Mouse (Mus musculus): ENCODE data around the gene H2afx.
"Not testable (repeated sequence)": the region's sequence is repeated elsewhere in the genome, so short reads cannot be mapped to it uniquely, and the experiment has no call there.

The H2afx gene

DNA sequence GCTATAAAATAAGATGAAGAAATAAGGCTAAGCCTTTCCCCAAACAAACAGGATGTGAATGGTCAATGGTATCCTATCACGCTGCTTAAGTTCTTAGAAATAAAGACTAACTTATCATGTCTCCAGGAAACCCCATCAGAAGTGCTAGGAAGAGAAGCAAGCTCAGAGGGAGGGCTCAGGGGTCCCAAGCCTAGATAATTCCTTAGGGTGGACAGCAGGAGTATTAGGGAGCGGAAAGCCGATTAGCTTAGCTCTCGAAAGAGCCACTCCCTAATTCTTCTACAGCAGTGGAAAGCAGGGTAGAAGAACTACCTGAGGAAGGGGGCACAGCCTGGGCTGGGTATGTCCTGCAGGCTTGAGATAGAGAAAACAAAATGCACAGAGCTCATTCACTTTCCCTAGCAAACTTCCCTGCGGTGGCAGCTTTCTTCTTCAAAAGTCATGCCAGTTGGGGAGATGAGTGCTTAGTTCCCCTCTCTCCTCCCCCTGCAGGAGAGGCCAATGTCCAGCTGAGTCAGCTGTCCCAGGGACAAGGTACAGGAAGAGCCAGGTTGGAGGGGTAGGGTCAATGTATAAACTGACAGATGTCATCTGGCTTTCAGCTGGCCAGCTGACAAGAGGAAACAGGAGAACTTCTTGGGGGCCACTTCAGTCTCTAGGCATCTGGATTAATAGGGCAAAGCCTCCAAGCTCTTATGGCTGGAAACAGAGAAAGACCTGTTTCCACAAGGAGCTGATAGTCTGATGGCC is 16.2 kb upstream of the H2afx start:
- DNase-seq (ENCODE audit: low spot score in 2 of 2) = no peak

DNA sequence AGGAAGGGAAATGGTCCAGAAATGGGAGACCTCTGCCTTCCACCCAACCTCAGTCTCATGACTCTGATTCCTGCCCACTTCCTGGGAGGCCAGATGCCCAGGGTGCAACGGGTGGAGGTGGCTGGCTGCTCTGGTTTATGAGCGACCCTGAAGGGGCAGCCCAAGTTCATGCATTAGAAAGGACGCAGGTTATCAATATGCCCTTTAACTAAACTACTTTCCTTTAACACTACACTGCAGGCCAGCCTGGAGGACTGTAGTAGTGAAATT is 15.7 kb upstream of the H2afx start:
- DNase-seq (ENCODE audit: low spot score in 2 of 2) = no peak

DNA sequence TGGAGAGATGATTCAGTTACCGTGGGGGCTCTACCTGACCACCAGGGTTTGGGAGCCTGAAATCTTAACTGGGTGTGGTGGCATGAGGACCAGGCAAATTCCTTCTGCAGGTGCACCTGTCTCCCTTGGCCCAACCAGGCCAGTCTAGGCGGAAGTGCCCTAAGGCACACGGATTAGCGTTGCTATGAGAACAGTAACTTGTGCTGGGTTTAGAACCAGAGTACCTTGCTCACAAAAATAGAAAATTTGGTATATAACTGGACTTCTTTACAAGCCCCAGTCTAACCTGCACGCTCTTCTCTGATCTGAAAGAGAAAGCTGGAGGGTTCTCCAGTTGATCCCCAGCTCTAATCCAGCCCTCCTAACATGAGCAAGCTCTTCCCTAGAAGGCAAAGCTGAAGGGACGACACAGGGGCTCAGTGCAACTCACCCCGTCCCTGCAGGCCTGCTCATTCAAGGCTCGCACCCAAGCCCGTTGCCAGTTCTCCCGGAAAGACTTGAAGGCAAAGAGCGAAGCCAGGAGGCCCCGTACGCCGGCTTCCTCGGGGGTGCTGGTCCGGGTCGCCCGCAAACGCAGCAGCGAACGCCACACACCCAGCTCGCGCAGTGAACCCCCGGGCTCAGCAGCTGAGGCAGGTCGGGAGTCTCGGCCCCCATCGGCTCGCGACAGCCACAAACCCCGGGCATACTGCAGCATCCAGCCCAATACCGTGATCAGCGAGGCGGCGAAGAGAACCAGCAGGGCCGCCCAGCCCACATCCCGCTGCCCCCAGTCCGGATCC is 15.2 kb upstream of the H2afx start:
- DNase-seq (ENCODE audit: low spot score in 2 of 2) = peak; percentile 26 to 28

DNA sequence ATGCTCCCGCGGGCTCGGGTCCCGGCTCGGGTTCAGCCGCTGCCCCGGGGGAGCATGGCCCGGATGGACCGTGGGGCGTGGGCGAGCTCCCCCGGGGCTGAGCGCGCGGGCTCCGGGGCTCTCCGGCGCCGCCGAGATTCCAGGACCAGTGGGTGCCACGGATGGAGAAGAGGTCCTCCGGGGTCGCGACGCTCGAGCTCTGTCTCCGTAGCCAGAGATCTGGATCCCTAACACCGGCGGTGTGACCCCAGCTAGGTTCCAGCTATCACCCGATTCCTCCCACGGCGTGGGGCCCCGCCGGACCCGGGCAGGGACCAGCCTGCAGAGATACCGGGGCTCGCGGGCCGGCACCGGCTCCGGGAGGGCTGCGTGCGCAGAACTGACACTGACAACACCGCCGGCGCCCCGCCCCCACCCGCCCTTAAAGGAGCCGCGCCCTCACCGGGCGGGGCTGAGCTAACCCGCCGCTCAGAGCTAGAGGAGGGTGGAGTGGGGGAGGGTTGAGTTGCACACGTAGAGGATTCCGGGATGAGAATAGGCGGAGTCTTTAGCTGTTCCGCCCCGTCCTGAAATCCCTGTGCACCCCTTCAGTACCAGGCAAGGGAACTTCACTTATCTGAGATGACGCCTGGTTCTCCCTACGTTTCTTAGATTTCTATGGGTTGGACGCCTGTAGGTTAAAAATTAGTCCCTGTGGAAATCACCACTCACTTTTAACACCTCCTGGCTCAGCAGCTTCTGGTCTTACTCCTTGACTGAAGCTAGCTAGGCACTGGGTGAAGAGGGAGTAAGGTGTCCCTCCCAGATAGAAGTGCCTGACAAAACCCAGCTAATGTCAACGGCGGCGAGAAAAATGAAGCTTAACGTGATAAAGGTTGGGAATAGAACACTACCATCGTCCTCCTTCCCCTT is 14.4 kb upstream of the H2afx start, which contains the start of gene C2cd2l:
TSS of gene C2cd2l (minus strand) at position 399 of the 912 bp plus-strand sequence.
- peak; percentile 58 to 85 for DNase-seq (ENCODE audit: low spot score in 2 of 2)

DNA sequence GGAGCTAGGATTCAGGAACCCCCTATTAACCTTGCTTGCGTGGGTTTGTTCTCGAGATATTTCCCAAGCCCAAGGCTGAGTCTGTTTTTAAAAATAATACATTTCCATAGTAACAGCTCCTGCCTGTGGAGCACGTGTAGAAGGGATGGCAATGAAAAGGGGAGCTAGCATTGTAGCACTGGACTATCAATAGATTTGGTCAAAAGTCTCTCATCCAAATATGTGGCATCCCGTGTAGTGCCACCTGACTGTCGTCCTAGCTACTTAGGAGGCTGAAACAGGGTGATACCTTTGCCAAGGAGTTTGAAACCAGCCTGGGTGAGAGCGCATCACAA is 13.7 kb upstream of the H2afx start:
- no peak for DNase-seq (ENCODE audit: low spot score in 2 of 2)

DNA sequence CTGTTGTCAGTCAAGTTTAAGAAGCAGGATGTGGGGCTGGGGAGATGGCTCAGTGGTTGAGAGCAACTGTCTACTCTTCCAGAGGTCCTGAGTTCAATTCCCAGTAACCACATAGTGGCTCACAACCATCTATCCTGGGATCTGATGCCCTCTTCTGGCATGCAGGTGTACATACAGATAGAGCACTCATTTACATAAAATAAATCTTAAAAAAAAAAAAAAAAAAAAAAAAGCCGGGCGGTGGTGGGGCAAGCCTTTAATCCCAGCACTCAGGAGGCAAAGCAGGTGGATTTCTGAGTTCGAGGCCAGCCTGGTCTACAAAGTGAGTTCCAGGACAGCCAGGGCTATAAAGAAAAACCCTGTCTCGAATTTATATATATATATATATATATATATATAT is 10.8 kb upstream of the H2afx start:
- not testable (repeated sequence) for DNase-seq (ENCODE audit: low spot score in 2 of 2)

DNA sequence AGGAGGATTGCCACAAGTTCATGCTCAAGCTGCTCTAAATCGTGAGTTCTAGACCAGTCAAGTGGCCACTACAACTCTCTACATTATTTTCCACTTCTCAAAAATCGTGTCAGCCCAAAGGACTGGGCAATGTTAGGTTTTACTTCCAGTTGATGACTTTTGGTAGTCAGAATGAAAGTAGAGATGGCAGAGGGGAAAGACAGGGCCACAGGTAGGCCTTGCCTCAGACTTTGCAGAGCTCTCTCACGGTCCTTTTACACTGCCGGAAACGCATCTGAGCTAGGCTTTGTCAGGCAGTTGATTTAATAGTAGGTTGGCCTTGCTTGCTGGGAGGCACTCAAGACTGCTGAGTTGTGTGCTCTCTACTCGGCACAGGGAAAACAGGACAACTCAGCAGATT is 10.3 kb upstream of the H2afx start:
- no peak for DNase-seq (ENCODE audit: low spot score in 2 of 2)

DNA sequence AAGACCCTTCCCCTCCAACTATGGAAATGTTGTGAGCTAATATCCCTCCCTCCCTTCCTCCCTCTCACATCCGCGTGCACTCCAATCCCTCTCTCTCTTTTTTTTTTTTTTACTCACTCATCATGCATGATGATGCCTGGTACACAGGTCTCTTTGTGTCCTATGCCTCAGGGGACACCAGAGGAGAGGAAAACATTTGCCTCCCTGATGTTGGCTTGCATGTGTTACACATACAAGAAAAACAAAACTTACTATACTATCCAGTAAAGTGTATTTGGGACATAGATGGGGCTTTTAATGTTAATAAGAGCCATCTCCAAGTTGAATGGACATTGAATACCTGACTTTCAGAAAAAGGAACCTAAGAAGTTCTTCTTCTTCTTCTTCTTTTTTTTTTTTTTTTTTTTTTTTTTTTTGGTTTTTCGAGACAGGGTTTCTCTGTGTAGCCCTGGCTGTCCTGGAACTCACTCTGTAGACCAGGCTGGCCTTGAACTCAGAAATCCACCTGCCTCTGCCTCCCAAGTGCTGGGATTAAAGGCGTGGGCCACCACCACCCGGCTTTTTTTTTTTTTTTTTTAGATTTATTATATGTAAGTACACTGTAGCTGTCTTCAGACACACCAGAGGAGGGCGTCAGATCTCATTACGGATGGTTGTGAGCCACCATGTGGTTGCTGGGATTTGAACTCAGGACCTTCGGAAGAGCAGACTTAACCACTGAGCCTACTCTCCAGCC is 9.3 kb upstream of the H2afx start:
- not testable (repeated sequence) for DNase-seq (ENCODE audit: low spot score in 2 of 2)

DNA sequence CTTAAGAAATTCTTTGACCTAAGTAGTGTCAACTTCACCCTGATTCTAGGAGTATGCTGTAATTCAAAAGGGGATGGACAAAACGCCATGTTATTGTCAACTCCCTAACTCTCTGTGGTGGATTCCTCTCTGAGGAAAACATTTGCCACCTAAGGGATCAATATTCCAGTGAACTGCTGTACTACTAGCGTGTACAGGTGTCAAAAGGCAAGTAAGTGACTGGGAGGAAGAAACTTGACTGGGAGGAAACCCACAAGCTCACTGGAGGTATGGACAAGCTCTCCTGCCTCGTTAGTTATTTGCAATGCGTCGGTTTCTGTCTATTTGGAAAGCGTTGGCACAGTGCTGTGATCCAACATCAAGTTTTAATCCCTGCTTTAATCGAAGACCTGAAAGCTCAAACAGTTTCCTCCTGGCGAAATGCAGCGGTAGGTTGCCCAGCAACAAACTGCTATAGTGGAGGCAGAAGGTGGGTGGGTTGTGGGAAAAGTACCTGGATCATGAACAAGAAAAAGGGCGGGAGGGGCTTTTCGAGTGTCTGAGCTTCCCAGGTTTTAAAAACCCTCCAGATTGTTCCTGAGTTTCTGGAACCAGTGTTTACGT is 8.6 kb upstream of the H2afx start, which contains the start of gene Dpagt1:
TSS of gene Dpagt1 (plus strand) at position 252 of the 603 bp plus-strand sequence.
- DNase-seq (ENCODE audit: low spot score in 2 of 2) = no peak

DNA sequence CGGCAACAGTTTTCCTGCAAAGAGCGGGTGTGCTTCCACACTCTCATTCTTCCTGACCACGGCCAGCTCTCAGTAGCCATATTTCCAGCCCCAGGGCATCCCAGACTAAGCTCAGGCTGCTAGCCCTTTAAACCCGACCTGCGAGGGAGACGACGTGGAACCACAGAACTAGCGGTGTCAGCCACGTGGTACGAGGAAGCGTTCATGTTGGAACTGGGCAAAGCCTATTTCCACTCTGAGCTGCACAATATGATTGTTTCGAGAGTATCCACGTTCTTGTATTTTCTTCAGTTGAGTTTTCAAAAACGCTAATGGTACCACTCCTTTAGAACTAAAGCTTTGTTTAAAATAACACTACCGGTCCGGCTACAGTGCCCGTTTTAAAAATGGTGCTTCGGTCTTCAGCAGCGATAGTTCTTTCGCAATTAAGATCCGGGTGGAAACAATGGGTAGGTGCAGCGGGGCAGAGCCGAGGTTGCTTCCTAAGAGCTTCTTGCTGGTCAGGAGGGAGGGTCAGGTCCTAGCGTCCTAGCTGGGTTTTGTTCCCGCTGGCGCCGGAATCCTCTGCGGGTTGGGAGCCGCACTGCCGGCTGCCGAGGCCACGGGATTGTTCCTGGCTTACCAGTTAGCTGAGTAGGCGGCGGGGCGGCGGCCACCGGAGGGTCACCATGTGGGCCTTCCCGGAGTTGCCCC is 8.0 kb upstream of the H2afx start:
- DNase-seq (ENCODE audit: low spot score in 2 of 2) = peak; percentile 46 to 74

DNA sequence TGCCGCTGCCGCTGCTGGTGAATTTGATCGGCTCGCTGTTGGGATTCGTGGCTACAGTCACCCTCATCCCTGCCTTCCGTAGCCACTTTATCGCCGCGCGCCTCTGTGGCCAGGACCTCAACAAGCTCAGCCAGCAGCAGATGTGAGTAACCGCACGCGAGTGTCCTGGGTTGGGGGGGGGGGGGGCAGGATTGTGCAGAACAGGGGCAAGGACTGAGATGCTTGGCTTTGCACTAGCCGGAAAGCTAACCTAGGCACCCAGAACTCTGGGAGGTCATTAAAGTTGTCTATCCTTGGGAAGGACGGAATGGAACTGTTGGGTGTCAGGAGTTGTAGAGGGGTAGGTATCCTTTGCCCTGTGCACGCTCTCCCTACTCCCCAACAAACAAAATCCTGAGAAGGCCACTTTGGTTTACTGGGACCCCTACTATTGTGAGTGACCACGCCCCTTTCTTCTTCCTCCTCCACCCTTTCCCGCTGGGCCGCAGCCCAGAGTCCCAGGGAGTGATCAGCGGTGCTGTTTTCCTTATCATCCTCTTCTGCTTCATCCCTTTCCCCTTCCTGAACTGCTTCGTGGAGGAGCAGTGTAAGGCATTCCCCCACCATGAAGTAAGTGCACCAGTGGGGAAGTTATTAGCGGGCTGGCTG is 7.3 kb upstream of the H2afx start:
- DNase-seq (ENCODE audit: low spot score in 2 of 2) = no peak

DNA sequence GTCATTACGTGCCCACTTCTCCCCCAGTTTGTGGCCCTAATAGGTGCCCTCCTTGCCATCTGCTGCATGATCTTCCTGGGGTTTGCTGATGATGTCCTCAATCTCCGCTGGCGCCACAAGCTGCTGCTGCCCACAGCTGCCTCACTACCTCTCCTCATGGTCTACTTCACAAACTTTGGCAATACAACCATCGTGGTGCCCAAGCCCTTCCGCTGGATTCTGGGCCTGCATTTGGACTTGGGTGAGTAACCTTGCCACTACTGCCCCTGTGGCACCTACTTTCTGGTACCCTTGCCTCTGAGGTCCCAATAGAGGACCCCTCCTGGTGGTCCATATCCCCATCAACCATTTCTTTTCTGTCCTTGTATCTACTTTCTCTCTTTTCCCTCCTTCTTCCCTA is 6.6 kb upstream of the H2afx start:
- DNase-seq (ENCODE audit: low spot score in 2 of 2) = no peak

DNA sequence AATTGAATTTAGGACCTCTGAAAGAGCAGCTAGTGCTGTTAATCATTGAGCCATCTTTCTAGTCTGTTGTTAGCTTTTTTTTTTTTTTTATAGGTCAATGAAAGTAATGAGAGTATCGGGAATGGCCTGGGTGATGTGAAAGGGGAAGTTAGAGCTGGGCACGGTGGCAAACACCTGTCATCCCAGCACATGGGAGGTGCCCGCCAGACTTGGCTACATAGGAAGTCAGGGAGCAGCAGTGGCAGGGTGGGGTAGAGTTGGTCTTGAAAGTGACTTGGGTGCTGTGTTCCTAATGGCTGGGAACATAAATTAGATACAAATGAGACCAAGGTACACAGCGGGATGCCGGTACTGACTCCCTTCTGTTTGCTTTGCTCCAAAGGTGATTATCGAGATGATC is 3.8 kb upstream of the H2afx start:
- no peak for DNase-seq (ENCODE audit: low spot score in 2 of 2)

DNA sequence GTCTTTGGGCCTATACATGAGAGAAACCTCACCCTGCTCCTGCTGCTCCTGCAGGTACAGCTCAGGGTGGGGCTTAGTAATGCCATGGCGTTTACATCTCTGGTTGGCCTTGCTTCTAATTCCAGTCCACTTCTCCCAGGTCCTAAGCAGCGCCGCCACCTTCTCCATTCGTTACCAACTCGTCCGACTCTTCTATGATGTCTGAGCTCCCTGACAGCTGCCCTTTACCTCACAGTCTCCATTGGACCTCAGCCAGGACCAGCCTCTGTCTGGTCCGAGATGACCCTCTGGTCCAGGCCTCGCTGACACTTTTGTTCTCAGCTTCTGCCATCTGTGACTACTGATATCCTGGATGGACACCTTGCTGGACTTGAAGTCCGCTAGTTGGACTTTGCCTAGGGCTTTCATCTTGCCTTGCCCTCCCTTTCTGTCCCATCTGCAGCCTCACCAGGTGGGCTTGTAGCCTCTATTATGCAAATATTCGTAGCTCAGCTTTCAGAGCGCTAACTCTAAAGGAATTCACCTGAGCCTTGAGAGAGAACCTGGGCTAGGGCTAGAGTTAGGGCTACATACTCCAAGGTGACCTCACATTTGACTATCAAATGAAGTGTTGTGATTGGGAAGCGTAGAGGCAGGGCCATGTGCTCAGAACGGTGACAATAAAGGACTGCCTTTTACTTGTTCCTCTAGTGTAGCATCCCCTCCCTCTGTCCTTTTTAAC is 1.4 kb upstream of the H2afx start:
- no peak for DNase-seq (ENCODE audit: low spot score in 2 of 2)

DNA sequence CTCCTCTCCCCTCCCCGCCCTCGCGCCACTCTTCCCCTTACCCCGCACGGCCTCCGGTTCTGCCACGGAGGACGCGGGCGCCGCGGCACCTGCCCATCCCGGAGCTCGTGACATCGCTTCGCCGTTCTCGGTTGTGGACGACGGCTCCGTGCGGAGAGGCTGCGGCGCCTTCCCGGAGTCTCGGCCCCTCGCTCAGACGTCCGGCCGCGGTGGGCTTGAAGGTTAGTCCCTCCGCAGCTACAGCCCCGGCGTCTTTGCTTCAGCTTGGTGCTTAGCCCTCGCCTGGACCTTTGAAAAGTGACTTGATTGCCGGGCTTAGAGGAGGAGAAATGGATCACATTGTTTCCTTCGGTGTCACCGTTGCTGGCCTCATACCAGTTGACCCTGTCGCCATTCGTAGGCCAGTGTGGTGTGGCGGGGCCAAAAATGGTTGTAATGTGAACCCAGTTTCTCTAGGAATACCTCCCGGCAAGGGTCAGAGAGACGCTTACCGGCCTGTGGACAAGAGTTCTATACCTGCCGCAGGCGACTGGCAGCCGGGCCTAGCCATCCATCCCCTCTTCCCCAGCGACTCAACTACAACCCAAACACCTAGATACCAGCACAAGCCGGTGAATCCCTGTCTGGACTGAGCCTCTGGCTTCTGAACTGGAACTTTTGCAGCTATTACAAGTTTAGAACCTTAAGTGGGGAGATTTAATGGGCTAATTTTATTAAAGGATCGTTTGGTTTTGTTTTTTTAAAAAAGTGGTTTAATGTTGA is 1.0 kb downstream of the H2afx start:
- DNase-seq (ENCODE audit: low spot score in 2 of 2) = peak in 1 of 2 experiments; percentile 55

DNA sequence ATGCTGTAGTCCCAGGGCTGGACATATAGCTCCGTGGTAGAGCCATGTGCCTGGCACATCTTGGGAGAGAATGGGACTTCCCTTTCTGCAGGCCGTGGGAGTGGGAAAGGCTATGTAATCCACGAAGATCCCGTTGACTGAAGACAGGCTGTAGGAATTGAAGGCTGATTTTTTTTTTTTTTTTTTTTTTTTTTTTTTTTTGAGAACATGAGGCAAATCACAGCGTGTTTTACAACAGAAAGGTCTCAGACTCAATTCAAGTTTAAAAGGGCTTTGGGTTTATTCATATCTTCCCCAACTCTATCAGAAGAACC is 1.6 kb downstream of the H2afx start:
- DNase-seq (ENCODE audit: low spot score in 2 of 2) = no peak

DNA sequence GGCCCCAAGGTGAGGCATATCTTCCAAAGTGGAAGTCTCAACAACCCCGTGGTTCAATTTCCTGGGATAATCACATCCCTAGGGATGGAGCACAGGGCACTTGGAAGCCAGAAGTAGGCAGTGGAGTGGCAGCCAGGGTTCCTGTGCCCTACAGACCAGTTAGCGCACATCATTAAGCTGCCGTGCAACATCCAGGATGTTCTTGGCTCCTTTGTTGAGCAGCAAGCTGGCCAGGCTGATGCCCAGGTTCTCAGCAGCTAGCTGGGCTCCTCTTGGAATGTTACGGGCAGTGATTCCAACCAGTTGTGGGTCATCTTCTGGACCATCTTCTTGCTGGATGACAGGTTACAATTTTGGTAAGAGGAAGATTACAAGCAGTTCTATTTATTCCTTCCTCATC is 2.0 kb downstream of the H2afx start:
- not testable (repeated sequence) for DNase-seq (ENCODE audit: low spot score in 2 of 2)

DNA sequence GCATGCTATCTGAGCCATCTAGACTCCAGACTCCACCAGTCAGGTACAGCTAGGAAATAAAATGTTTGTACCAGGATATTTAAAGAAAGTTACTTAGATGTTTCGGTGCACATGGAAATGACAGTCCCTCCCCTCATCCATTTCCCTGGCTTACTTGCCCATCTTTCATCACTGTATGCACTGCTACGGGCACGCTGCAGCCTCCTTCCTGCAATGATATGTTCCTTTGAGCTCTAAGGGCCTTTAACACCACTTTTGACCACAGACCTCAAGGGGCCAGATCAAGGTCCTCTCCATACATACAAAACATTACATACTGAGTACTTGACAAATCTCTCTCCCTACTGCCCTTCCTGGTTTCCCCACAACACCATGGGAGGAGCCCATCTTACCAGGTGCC is 2.5 kb downstream of the H2afx start:
- DNase-seq (ENCODE audit: low spot score in 2 of 2) = no peak

Measured in cerebellum, postnatal 4 days (tissue).